ENCODE assay signal across 7 mouse cellular contexts in genomic region chr17:14943729-14944059, GRCm38 (mm10). TPM values are rescaled to one million over a fixed set of nuclear protein-coding genes. Genes with fewer than 3 reads are reported as not detected.
DNase-seq lines count a peak whose midpoint lies in the region; ATAC-seq and TF ChIP-seq lines count a peak whose summit lies in the region.

No protein-coding gene starts in this region.

- H3K4me3 ChIP-seq in erythroblast, embryonic 14.5 days (replicated peaks), result peak overlapping the region; percentile 68
- H3K4me3 ChIP-seq in limb, embryonic 15.5 days, result peak overlapping the region; percentile 79
- peak overlapping the region; percentile 72 for H3K4me3 ChIP-seq in small intestine, adult 2 months (ENCODE audit: low read depth, low read length)

- peak overlapping the region; percentile 82 for H3K9ac ChIP-seq in limb, embryonic 15.5 days

- peak overlapping the region; percentile 75; the same call in 1 of the 2 replicates for H3K27ac ChIP-seq in limb, embryonic 15.5 days
- peak overlapping the region; percentile 34; the same call in 1 of the 2 replicates for H3K27ac ChIP-seq in small intestine, adult 2 months (ENCODE audit: insufficient read depth, low read depth, low read length)

- no peaks in the 10 kb centered on the region for H3K27me3 ChIP-seq in erythroblast, embryonic 14.5 days (ENCODE audit: control insufficient read depth)
- no peaks in the 10 kb centered on the region for H3K27me3 ChIP-seq in limb, embryonic 15.5 days
- H3K27me3 ChIP-seq in small intestine, adult 2 months (ENCODE audit: control insufficient read depth, insufficient read depth, low read length), result no peaks in the 10 kb centered on the region

- H3K4me1 ChIP-seq in erythroblast, embryonic 14.5 days (ENCODE audit: control insufficient read depth), result peaks cover 29% of the 10 kb centered on the region
- peaks cover 21% of the 10 kb centered on the region for H3K4me1 ChIP-seq in limb, embryonic 15.5 days
- H3K4me1 ChIP-seq in small intestine, adult 2 months (ENCODE audit: control insufficient read depth, insufficient read depth, insufficient read length, low read length), result peaks cover 5% of the 10 kb centered on the region; the same call in 1 of the 2 replicates

- TF ChIP-seq CTCF in small intestine, adult 2 months (IDR thresholded peaks at IDR 0.05; ENCODE audit: extremely low read depth, insufficient read length, insufficient replicate concordance, low read depth, low read length), result no peak

- WGBS in limb, embryonic 15.5 days, result 17% methylated on average over 16 of the region's 16 CpGs
- 6% methylated on average over 16 of the region's 16 CpGs for WGBS in small intestine, adult 2 months

- ATAC-seq in limb, embryonic 15.5 days (ENCODE audit: insufficient number of reproducible peaks, low FRiP score, low TSS enrichment, low read depth), result peak; percentile 17; the same call in 1 of the 2 replicates

- peak overlapping the region; percentile 88 for H3K4me2 ChIP-seq in limb, embryonic 15.5 days

- peak; percentile 5 for DNase-seq in thymus, postnatal 0 days (ENCODE audit: low spot score)
- no peak for DNase-seq in thymus, postnatal 25 days
- DNase-seq in gastrocnemius, postnatal 25 days, result no peak
- no peak for DNase-seq in kidney, postnatal 10 days

- no peak for TF ChIP-seq POLR2A in small intestine, adult 2 months (IDR thresholded peaks at IDR 0.05; ENCODE audit: low read depth, low read length)

- peaks cover 50% of the 10 kb centered on the region for H3K36me3 ChIP-seq in erythroblast, embryonic 14.5 days (ENCODE audit: control insufficient read depth)
- H3K36me3 ChIP-seq in limb, embryonic 15.5 days, result peaks cover 23% of the 10 kb centered on the region
- peaks cover 8% of the 10 kb centered on the region for H3K36me3 ChIP-seq in small intestine, adult 2 months (ENCODE audit: control insufficient read depth, insufficient read depth, low read length)

- no peaks in the 10 kb centered on the region for H3K9me3 ChIP-seq in erythroblast, embryonic 14.5 days (ENCODE audit: control insufficient read depth, low read length)
- no peaks in the 10 kb centered on the region for H3K9me3 ChIP-seq in limb, embryonic 15.5 days

RNA-seq across cellular contexts. Expression of gene 1600012H06Rik, which starts 0.7 kb away (rescaled TPM):
- 37.5 and 39.0 TPM in 2 replicates for polyA plus RNA-seq in thymus, postnatal 0 days (2015; fragmentation: Nextera tagmentation; extraction: Ambion mirVana)
- polyA plus RNA-seq in erythroblast, embryonic 14.5 days (2012), result 0.07 and 0.19 TPM in 2 replicates
- polyA plus RNA-seq in limb, embryonic 15.5 days (2015; fragmentation: Nextera tagmentation; extraction: Ambion mirVana), result 39.0 and 40.8 TPM in 2 replicates
- 5.7 and 10.3 TPM in 2 replicates for polyA plus RNA-seq in small intestine, adult 2 months (2012; rRNA removed)
- 1 to 10 TPM; 7.0 to 9.0 TPM for total RNA-seq in gastrocnemius, postnatal 25 days (2021)

RNA-seq across cellular contexts. Expression of gene Wdr27, which starts 0.7 kb away (rescaled TPM):
- 16.1 and 21.3 TPM in 2 replicates for polyA plus RNA-seq in thymus, postnatal 0 days (2015; fragmentation: Nextera tagmentation; extraction: Ambion mirVana)
- not detected in 2 replicates for polyA plus RNA-seq in erythroblast, embryonic 14.5 days (2012)
- polyA plus RNA-seq in limb, embryonic 15.5 days (2015; fragmentation: Nextera tagmentation; extraction: Ambion mirVana), result 3.6 and 3.8 TPM in 2 replicates
- 0.63 and 1.8 TPM in 2 replicates for polyA plus RNA-seq in small intestine, adult 2 months (2012; rRNA removed)
- total RNA-seq in gastrocnemius, postnatal 25 days (2021), result 1 to 10 TPM in 1 of 2 experiments, under 1 TPM in 1; 0.83 to 2.1 TPM

RNA-seq across cellular contexts. Expression of gene Phf10, which starts 17.4 kb away (rescaled TPM):
- 42.1 and 43.7 TPM in 2 replicates for polyA plus RNA-seq in thymus, postnatal 0 days (2015; fragmentation: Nextera tagmentation; extraction: Ambion mirVana)
- polyA plus RNA-seq in erythroblast, embryonic 14.5 days (2012), result 9.0 and 9.1 TPM in 2 replicates
- polyA plus RNA-seq in limb, embryonic 15.5 days (2015; fragmentation: Nextera tagmentation; extraction: Ambion mirVana), result 35.6 and 39.4 TPM in 2 replicates
- polyA plus RNA-seq in small intestine, adult 2 months (2012; rRNA removed), result 3.4 and 7.4 TPM in 2 replicates
- 10 to 100 TPM; 44.2 to 46.5 TPM for total RNA-seq in gastrocnemius, postnatal 25 days (2021)

RNA-seq across cellular contexts. Expression of gene 9030025P20Rik, which starts 34.6 kb away (rescaled TPM):
- 11.9 and 15.9 TPM in 2 replicates for polyA plus RNA-seq in thymus, postnatal 0 days (2015; fragmentation: Nextera tagmentation; extraction: Ambion mirVana)
- 0.06 and 0.12 TPM in 2 replicates for polyA plus RNA-seq in erythroblast, embryonic 14.5 days (2012)
- polyA plus RNA-seq in limb, embryonic 15.5 days (2015; fragmentation: Nextera tagmentation; extraction: Ambion mirVana), result 5.7 and 5.9 TPM in 2 replicates
- 2.2 and 6.1 TPM in 2 replicates for polyA plus RNA-seq in small intestine, adult 2 months (2012; rRNA removed)
- 1 to 10 TPM; 1.5 to 3.6 TPM for total RNA-seq in gastrocnemius, postnatal 25 days (2021)

RNA-seq across cellular contexts. Expression of gene Gm3417, which starts 34.9 kb away (rescaled TPM):
- 0.23 and 2.2 TPM in 2 replicates for polyA plus RNA-seq in thymus, postnatal 0 days (2015; fragmentation: Nextera tagmentation; extraction: Ambion mirVana)
- polyA plus RNA-seq in erythroblast, embryonic 14.5 days (2012), result 0.15 TPM in 1 of 2 replicates, not detected in the other
- 0.91 TPM in 1 of 2 replicates, not detected in the other for polyA plus RNA-seq in limb, embryonic 15.5 days (2015; fragmentation: Nextera tagmentation; extraction: Ambion mirVana)
- not detected in 2 replicates for polyA plus RNA-seq in small intestine, adult 2 months (2012; rRNA removed)
- not detected for total RNA-seq in gastrocnemius, postnatal 25 days (2021)
